Mouse (Mus musculus): Measurements from ENCODE around the gene Ltb. TPM values are rescaled to one million over a fixed set of nuclear protein-coding genes. Genes with fewer than 3 reads are reported as not detected.

The Ltb gene
- total RNA-seq, 2 experiments from 2014 or later = 0.46 TPM; not detected in 1

GRCm38 (mm10) chr17:35240384-35241304 lies 46.4 kb downstream of the Ltb start:
- no peak for DNase-seq
- intact Hi-C loops (cut with DNase I) = loop anchor here (10.0 kb wide), 2 partner anchors 646 to 1126 kb away; partner anchors contain the start of genes Ager, H2-DMa and Pbx2

GRCm38 (mm10) chr17:35241305-35242014 lies 47.2 kb downstream of the Ltb start, which contains the start of gene Ddx39b:
Gene Ddx39b (plus strand): TSS chr17:35241746.
- intact Hi-C loops (cut with DNase I) = loop anchor here (10.0 kb wide), 2 partner anchors 647 to 1127 kb away; partner anchors contain the start of genes Ager, H2-DMa and Pbx2
- peak; percentile 92 to 96 for DNase-seq

GRCm38 (mm10) chr17:35242015-35242941 lies 48.0 kb downstream of the Ltb start:
- intact Hi-C loops (cut with DNase I) = loop anchor here (10.0 kb wide), 2 partner anchors 647 to 1127 kb away; partner anchors contain the start of genes Ager, H2-DMa and Pbx2
- DNase-seq = peak in 1 of 2 experiments; percentile 46

GRCm38 (mm10) chr17:35243086-35243485 lies 48.8 kb downstream of the Ltb start:
- DNase-seq = peak in 1 of 2 experiments; percentile 39
- intact Hi-C loops (cut with DNase I) = loop anchor here (10.0 kb wide), 2 partner anchors 648 to 1128 kb away; partner anchors contain the start of genes Ager, H2-DMa and Pbx2

GRCm38 (mm10) chr17:35244999-35245398 lies 50.8 kb downstream of the Ltb start:
- no peak for DNase-seq
- intact Hi-C loops (cut with DNase I) = loop anchor here (10.0 kb wide), 2 partner anchors 650 to 1130 kb away; partner anchors contain the start of genes Ager, H2-DMa and Pbx2

Small RNA genes lying within 50 kb of the gene (microRNA-seq; reads per million reads assigned to microRNA genes)
- 0 reads per million in 2 experiments for gene Mir6973a
- gene Mir6974 = 0 reads per million in 2 experiments
- gene Mir6975 = 0 to 1.1 reads per million in 2 experiments

Other genes with a start within 250 kb of the Ltb start
- 1 to 10 TPM; 4.6 to 6.1 TPM for gene Hspa1b, start 235.2 kb upstream of the Ltb start, total RNA-seq (2021)
- gene Gm20481, start 224.5 kb upstream of the Ltb start, total RNA-seq (2021) = not detected
- 10 to 100 TPM in 1 of 2 experiments, 1 to 10 TPM in 1; 8.8 to 10.1 TPM for gene Hspa1a, start 222.3 kb upstream of the Ltb start, total RNA-seq (2021)
- gene Hspa1l, start 221.7 kb upstream of the Ltb start, total RNA-seq (2021) = 10 to 100 TPM; 18.6 to 23.2 TPM
- 10 to 100 TPM; 13.1 to 15.3 TPM for gene Lsm2, start 212.6 kb upstream of the Ltb start, total RNA-seq (2021)
- 10 to 100 TPM; 29.3 to 31.8 TPM for gene Vars, start 193.5 kb upstream of the Ltb start, total RNA-seq (2021)
- 10 to 100 TPM; 11.3 to 12.8 TPM for gene Vwa7, start 177.9 kb upstream of the Ltb start, total RNA-seq (2021)
- gene Sapcd1, start 166.4 kb upstream of the Ltb start, total RNA-seq (2021) = not detected
- gene Msh5, start 147.7 kb upstream of the Ltb start, total RNA-seq (2021) = under 1 TPM; 0.20 to 0.35 TPM
- gene Clic1, start 144.5 kb upstream of the Ltb start, total RNA-seq (2021) = 10 to 100 TPM; 10.9 to 12.0 TPM
- 1 to 10 TPM; 8.4 to 8.9 TPM for gene Ddah2, start 135.4 kb upstream of the Ltb start, total RNA-seq (2021)
- gene Ly6g6c, start 129.1 kb upstream of the Ltb start, total RNA-seq (2021) = not detected
- gene Mpig6b, start 128.3 kb upstream of the Ltb start, total RNA-seq (2021) = not detected
- gene Ly6g6e, start 117.5 kb upstream of the Ltb start, total RNA-seq (2021) = not detected
- gene Ly6g6d, start 116.4 kb upstream of the Ltb start, total RNA-seq (2021) = 1 to 10 TPM in 1 of 2 experiments, not detected in 1; 1.8 TPM
- gene Ly6g6f, start 108.8 kb upstream of the Ltb start, total RNA-seq (2021) = not detected
- gene Abhd16a, start 105.2 kb upstream of the Ltb start, total RNA-seq (2021) = 10 to 100 TPM; 67.7 to 73.9 TPM
- not detected for gene Ly6g5c, start 86.2 kb upstream of the Ltb start, total RNA-seq (2021)
- gene Ly6g5b, start 79.0 kb upstream of the Ltb start, total RNA-seq (2021) = not detected
- 1 to 10 TPM; 6.0 to 7.8 TPM for gene Gpank1, start 73.0 kb upstream of the Ltb start, total RNA-seq (2021)
- gene Csnk2b, start 72.4 kb upstream of the Ltb start, total RNA-seq (2021) = 100 to 1,000 TPM; 145 to 170 TPM
- 10 to 100 TPM; 13.0 to 17.0 TPM for gene D17H6S53E, start 68.1 kb upstream of the Ltb start, total RNA-seq (2021)
- gene Apom, start 62.4 kb upstream of the Ltb start, total RNA-seq (2021) = not detected
- 100 to 1,000 TPM; 191 to 208 TPM for gene Bag6, start 59.3 kb upstream of the Ltb start, total RNA-seq (2021)
- 10 to 100 TPM; 88.4 to 93.0 TPM for gene Prrc2a, start 29.5 kb upstream of the Ltb start, total RNA-seq (2021)
- under 1 TPM in 1 of 2 experiments, not detected in 1; 0.47 TPM for gene Aif1, start 18.4 kb upstream of the Ltb start, total RNA-seq (2021)
- 1 to 10 TPM in 1 of 2 experiments, under 1 TPM in 1; 0.74 to 1.5 TPM for gene Lst1, start 6.0 kb upstream of the Ltb start, total RNA-seq (2021)
- gene Tnf, start 7.6 kb downstream of the Ltb start, total RNA-seq (2021) = under 1 TPM in 1 of 2 experiments, not detected in 1; 0.46 TPM
- gene Lta, start 10.9 kb downstream of the Ltb start, total RNA-seq (2021) = under 1 TPM; 0.36 to 0.62 TPM
- gene Gm16181, start 26.4 kb downstream of the Ltb start, total RNA-seq (2021) = not detected
- 1 to 10 TPM; 1.7 to 2.4 TPM for gene Atp6v1g2, start 39.2 kb downstream of the Ltb start, total RNA-seq (2021)
- 1 to 10 TPM; 5.5 to 8.7 TPM for gene Nfkbil1, start 41.4 kb downstream of the Ltb start, total RNA-seq (2021)
- gene Ddx39b, start 47.3 kb downstream of the Ltb start, total RNA-seq (2021) = 10 to 100 TPM; 67.7 to 83.0 TPM
- gene H2-D1, start 68.3 kb downstream of the Ltb start, total RNA-seq (2021) = 10 to 100 TPM; 28.2 to 39.1 TPM
- under 1 TPM; 0.38 to 0.47 TPM for gene H2-Q1, start 126.0 kb downstream of the Ltb start, total RNA-seq (2021)
- gene H2-Q2, start 147.8 kb downstream of the Ltb start, total RNA-seq (2021) = under 1 TPM; 0.20 to 0.77 TPM
- gene H2-Q4, start 185.2 kb downstream of the Ltb start, total RNA-seq (2021) = 1 to 10 TPM; 3.6 to 4.0 TPM
- gene H2-Q6, start 230.4 kb downstream of the Ltb start, total RNA-seq (2021) = under 1 TPM; 0.17 to 0.26 TPM
- under 1 TPM; 0.33 to 0.62 TPM for gene H2-Q7, start 244.7 kb downstream of the Ltb start, total RNA-seq (2021)